Mouse (Mus musculus) left cerebral cortex, postnatal 25 days (tissue): ENCODE measurements around the gene Adipoq. TPM values are rescaled to one million over a fixed set of nuclear protein-coding genes. Genes with fewer than 3 reads are reported as not detected.
A peak's percentile ranks its signal among the peaks of the same experiment; 100 is the strongest.

Experiments
- DNase-seq, 2 experiments: peaks; one replicate each; pipeline ENCODE4 v3.0.0; 2022; ENCODE audit warnings: low spot score in 2 of 2, mixed read lengths in 1 of 2
- intact Hi-C: fragments of 180-260 bp; cut with DNase I; formaldehyde crosslinking; loops from one replicate; pipeline ENCODE4 v1.15.1; 2025
- total RNA-seq, 2 experiments: library from RNA; stranded (reverse); gene quantifications; 2 replicates each; pipeline ENCODE4 v1.2.3; 2021

Adipoq gene
- total RNA-seq, 2 experiments from 2014 or later, result not detected

GRCm38 (mm10) chr16:23113903-23114302, 32.4 kb upstream of the Adipoq start:
- intact Hi-C loops, result loop anchor here (5.0 kb wide), 1 partner anchor 247 kb away; no protein-coding TSS in a partner anchor
- no peak for DNase-seq

GRCm38 (mm10) chr16:23114339-23115171, 31.8 kb upstream of the Adipoq start:
- DNase-seq, result no peak
- intact Hi-C loops, result loop anchor here (5.0 kb wide), 1 partner anchor 247 kb away; no protein-coding TSS in a partner anchor

DNA sequence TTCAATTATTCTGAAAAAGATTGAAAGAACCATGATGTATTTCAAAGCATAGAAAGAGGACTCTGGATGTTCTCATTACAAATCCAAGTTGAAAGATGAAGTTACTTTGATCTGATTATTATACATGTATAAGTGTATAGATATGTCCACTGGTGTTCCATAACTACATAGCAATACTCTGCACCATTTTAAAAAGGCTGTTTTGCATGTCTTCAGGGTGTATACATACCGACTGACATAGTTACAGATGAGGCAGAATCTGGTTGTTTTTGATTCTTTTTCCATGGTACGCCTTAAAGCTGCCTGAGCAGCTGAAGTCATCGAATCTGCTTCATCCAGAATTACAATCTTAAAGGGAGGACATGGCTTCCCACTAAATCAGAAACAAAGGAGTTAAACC, 30.9 kb upstream of the Adipoq start:
- intact Hi-C loops, result no loop called here
- DNase-seq, result no peak

GRCm38 (mm10) chr16:23117173-23117572, 29.2 kb upstream of the Adipoq start:
- intact Hi-C loops, result no loop called here
- DNase-seq, result no peak

- DNase-seq, result no peak
- intact Hi-C loops, result no loop called here
These were observed 23.9 kb upstream of the Adipoq start for GRCm38 (mm10) chr16:23122446-23122845.

DNA sequence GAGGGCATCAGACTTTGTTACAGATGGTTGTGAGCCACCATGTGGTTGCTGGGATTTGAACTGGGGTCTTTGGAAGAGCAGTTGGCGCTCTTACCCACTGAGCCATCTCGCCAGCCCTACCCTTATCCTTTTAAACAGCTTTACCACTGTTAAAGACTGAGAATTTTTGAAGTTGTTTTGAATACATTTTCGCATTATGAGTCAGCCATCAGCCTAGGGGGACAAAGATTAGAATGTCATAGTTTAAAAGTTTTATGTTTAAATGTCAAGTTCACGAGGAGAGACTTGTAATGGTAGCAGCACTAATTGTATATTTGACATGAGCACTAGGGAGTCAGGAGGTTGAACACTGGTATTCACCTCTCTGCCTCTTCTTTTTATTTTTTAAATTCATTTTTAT, 23.2 kb upstream of the Adipoq start:
- no peak for DNase-seq
- intact Hi-C loops, result no loop called here

GRCm38 (mm10) chr16:23124398-23124797, 21.9 kb upstream of the Adipoq start:
- intact Hi-C loops, result no loop called here
- DNase-seq, result no peak

- intact Hi-C loops, result loop anchor here (1.0 kb wide), 1 partner anchor 20 kb away; the partner anchor contains the start of gene Eif4a2
- DNase-seq, result no peak
These were observed 19.0 kb upstream of the Adipoq start for GRCm38 (mm10) chr16:23127311-23127672.

GRCm38 (mm10) chr16:23127673-23128375, 18.5 kb upstream of the Adipoq start, which contains the start of gene Rfc4:
Gene Rfc4 (minus strand): TSS chr16:23127737.
- intact Hi-C loops, result loop anchor here (1.0 kb wide), 1 partner anchor 21 kb away; the partner anchor contains the start of gene Eif4a2
- peak; percentile 94 to 95 for DNase-seq

DNA sequence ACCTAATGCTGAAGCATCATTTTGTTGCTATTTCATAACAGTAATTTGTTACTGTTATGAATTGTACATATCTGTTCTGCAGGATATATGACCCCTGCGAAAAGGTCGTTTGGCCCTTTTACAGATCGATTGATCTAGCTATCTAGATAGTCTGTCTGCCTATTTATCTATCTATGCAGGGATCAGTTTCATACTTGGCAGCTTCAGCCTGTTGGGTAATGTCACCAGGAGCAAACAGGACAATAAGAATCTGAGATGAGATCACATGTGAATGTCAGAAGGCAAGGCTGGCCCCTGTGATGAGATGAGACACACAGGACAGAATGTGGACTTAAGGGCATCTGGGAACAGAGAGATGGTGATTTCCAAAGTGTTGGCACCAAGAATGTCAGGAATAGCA, 16.0 kb upstream of the Adipoq start:
- intact Hi-C loops, result loop anchor here (5.0 kb wide), 1 partner anchor 563 kb away; no protein-coding TSS in a partner anchor

GRCm38 (mm10) chr16:23132336-23132735, 14.0 kb upstream of the Adipoq start:
- intact Hi-C loops, result loop anchor here (5.0 kb wide), 1 partner anchor 565 kb away; no protein-coding TSS in a partner anchor
- DNase-seq, result no peak

More for the DNA sequence above, 16.0 kb upstream of the Adipoq start:
- DNase-seq, result no peak

- peak in 1 of 2 experiments; percentile 31 for DNase-seq
- intact Hi-C loops, result loop anchor here (1.0 to 2.0 kb wide), 2 partner anchors 47 to 259 kb away; no protein-coding TSS in a partner anchor
These were observed 10.8 kb upstream of the Adipoq start for GRCm38 (mm10) chr16:23135421-23136149.

GRCm38 (mm10) chr16:23136406-23136970, 9.8 kb upstream of the Adipoq start:
- DNase-seq, result no peak
- intact Hi-C loops, result no loop called here

DNA sequence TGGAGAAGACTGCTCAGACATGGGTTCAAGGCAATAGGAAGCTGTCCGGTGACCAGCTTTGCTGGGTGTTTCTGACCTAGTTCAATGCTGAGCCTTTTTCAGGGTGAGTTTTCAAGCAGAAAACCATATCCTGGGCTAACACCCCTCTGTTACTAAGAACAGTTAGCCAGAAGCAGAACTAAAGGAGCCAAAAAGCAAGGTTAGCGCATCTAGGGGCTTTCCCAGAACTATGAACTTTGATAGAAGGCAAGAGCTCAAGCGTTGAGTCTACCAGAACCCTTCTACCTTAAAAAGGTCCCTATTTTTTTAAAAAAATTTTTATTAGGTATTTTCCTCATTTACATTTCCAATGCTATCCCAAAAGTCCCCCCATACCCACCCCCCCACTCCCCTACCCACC, 5.4 kb upstream of the Adipoq start:
- DNase-seq, result no peak
- intact Hi-C loops, result no loop called here

- DNase-seq, result no peak
- intact Hi-C loops, result no loop called here
These were observed 2.0 kb upstream of the Adipoq start for GRCm38 (mm10) chr16:23144326-23144725.

- intact Hi-C loops, result no loop called here
These were observed 1.1 kb upstream of the Adipoq start for GRCm38 (mm10) chr16:23145211-23145610.

DNA sequence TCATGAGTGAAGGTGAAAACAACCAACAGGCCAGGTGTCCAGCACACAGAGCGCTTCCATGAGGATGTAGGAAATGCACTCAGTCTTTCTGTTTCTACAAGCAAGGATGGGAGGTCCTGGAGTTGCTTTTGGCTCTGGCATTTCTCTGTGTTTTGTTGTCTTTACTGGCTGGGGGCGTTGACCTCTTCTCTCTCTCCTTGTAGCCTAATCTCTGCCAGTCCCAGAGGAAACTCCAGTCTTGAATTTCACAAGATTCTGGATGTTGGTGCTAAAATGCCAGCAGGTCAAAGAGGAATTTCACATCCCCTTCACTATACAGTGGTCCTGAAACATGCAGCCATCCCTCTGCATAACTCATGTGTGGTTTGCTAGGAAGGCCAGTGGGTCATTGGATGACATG, 2.6 kb downstream of the Adipoq start:
- intact Hi-C loops, result no loop called here
- DNase-seq, result no peak

More at GRCm38 (mm10) chr16:23145211-23145610, 1.1 kb upstream of the Adipoq start:
- DNase-seq, result no peak

GRCm38 (mm10) chr16:23149396-23149795, 3.1 kb downstream of the Adipoq start:
- no peak for DNase-seq
- intact Hi-C loops, result no loop called here

DNA sequence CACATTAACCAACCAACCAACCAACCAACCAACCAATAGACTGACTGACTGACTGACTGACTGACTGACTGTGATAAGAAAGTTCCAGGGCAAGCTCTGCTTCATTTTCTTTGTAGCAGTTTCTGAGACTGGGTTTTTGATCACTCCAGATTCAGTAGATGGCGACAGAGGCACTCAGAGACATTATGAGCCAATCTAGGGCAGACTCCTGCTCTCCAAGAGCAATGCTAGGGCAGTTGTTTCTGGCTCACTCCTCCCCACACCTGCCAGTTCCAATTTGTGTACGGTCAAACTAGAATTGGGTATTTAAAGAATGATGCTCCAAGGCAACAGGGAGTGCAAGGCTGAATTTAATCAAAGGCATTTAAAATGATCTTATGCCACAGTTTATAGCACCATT, 5.1 kb downstream of the Adipoq start:
- intact Hi-C loops, result loop anchor here (1.0 to 5.0 kb wide), 3 partner anchors 73 to 801 kb away; partner anchors contain the start of gene St6gal1
- DNase-seq, result peak; percentile 42 to 70
